Mouse (Mus musculus): ENCODE results near the gene Atp11a.

Atp11a gene

DNA sequence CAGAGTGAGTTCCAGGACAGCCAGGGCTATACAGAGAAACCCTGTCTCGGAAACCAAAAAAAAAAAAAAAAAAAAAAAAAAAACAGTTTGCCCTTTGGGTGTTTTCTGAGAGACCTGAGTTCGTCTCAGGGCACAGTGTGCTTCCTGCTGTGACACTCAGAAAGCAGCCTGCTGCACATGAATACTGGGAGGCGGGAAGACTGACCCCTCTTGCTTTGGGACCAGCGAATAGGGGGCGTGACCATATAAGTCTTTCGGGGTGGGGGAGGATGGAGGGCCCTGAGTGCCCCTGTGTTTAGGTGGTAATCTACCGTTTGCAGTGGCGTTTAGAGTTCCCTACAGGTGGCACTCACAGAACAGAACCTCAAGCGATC is 116.2 kb downstream of the Atp11a start:
- no peak for DNase-seq (ENCODE audit: low read depth, low spot score)

DNA sequence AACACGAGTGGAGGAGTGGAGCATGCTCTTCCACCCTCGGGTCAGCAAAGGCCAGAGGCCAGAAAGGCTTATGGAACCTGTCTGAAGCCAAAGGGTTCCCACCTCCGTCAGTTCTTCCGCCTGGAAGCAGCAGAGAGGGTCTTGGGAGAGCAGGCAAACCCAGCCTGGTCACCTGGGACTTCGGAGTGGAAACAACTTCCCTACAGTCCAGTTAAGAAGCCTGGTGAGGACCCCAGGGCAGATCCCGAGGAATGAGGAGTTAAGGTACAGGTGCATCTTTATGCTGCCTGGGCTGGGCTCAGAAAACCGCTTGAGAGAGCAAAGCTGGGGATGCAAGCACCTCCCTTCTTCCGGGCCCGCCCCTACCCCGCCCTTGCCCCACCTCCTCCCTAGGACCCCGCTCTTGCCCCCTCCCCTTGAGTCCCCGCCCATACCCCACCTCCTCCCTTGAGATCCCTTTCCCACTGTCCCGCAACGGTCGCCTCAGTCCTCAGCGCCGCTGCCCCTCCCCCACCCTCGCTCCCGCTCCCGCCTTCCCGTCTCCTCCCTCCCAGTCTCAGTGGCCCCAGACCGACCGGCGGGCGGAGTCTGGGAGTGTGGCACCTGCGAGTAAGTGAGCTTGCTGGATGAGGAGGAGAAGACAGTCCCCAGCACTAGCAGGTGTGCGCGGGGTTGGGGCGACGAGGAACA is 116.7 kb downstream of the Atp11a start, which contains the start of gene Mcf2l:
Mcf2l (plus strand) TSS at position 450 of the 690 bp plus-strand sequence.
- peak; percentile 74 for DNase-seq (ENCODE audit: low read depth, low spot score)

DNA sequence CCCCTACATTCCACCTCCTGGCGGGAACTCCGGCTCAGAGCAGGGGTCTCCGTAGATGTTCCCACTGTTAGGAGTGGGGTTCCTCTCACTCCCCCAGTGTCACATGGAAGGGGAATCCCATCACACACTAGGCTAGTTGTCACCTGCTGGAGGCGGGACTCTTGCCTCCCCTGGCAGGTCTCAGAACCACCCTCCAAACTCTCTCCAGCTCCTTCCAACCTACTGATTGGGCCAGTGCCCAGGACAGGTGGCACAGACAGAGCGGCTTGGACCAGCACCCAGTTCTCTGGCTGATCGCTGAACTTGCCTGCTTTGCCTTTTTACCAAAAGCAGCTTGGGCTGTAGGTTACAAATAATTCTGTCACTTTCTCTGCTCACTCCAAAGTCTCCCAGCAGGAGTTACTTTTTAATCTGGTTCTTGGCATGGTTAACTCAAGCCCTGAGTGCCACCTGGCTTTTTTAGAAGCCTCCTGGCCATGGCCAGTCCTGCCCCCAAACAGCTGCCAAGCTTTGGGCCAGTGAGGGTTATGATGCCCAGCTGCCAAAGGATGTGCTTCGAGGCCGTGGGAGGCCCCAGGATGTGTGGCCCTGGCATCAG is 117.5 kb downstream of the Atp11a start:
- no peak for DNase-seq (ENCODE audit: low read depth, low spot score)

DNA sequence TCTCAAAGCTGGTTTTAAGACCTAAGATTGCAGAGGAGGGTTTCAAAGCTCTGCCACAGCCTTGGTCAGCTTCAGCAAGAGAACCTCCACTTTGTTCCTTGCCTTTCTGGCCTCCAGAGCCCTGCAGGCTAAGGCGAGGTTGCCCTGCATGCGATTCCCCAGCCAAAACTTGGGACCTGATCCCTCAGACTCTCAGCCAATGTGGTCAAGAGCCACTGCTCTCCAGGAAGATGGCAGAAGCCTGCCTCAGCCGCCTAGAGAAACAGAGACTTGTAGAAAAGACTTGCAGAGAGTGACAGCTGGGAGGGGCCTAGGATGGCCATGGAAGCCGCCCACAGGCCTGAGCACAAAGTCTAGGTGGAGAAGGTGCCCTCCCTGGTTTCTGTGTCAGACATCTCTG is 118.2 kb downstream of the Atp11a start:
- no peak for DNase-seq (ENCODE audit: low read depth, low spot score)

DNA sequence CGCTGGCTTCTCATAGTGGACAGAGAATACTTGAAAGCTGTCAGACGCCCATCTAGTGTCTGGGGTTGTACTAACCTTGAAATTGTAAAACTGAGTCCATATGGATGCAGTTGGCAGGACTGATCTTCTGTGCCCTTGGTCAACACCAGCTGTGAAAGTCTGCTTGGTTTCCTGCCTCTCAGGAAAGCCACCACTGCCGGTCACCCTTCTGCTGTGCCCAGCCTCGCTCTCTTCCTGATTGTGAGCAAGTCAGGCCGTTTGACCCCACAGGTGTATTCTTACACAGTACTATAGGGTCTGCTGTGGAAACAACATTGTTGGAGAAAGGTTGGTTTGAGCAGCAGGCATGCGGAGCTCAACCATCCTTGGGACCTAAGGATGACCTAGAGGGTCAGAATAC is 120.3 kb downstream of the Atp11a start:
- no peak for DNase-seq (ENCODE audit: low read depth, low spot score)

DNA sequence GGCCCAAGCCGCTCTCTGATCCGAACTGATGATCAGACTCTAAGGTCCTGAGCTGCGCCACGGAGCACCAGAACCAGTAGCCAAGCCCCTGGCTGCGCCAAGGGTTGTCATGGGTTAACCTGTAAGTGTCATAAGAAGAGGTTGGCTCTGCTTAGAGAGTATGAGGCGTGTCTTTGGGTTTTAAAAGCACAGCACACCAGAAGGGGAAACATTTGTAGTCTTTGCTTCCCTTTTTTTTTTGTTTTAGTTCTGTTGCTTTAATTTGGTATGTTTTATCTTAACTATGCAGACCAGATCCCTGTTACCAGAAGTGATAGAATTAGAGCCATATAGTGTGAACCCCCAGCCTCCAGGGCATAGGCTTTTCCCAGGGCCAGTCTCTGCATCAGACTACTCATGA is 123.3 kb downstream of the Atp11a start:
- DNase-seq (ENCODE audit: low read depth, low spot score): no peak

DNA sequence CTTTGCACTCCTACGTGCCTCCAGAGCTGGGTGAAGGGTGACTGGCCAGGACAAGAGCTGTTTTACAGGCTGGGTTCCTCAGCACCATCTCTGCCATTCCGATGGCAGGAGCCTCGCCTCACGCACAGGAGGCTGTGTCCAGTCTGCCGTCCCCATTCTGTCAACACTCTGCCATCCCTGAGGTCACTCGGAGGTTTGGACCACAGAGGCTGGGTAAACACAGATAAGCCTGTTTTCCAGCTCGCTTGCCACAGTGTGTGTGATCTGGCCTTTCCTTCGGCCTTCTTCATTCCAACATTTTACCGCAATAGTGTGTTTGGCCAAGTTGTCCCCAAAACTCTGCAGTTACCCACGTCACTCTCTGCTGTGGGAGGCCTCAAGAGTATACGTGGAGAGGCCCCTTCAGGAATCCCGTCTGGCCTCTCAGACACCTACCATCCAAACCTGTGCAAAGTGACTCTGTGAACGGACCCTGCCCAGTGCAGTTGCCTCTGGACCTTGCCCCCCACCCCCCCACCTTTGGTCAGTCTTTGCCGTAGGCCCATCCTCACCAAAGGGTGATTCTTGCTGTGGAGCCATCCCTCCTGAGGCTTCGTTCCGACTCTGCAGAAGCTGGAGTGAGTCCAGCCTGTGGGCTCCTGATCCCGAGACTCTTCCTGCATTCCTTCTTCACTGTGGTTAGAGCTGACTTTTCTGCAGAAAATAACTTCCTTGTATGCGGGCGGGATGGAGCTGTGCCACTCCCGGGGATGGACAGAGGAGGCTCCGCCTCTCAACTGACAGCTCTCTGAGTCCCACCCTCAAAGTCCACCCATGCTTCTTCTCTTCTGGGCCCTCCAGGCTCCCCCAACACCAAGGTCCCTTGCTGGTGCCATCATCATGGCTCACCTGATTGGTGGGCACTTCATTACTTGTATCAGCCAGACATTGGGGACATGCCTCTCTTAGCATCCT is 126.5 kb downstream of the Atp11a start:
- no peak for DNase-seq (ENCODE audit: low read depth, low spot score)

DNA sequence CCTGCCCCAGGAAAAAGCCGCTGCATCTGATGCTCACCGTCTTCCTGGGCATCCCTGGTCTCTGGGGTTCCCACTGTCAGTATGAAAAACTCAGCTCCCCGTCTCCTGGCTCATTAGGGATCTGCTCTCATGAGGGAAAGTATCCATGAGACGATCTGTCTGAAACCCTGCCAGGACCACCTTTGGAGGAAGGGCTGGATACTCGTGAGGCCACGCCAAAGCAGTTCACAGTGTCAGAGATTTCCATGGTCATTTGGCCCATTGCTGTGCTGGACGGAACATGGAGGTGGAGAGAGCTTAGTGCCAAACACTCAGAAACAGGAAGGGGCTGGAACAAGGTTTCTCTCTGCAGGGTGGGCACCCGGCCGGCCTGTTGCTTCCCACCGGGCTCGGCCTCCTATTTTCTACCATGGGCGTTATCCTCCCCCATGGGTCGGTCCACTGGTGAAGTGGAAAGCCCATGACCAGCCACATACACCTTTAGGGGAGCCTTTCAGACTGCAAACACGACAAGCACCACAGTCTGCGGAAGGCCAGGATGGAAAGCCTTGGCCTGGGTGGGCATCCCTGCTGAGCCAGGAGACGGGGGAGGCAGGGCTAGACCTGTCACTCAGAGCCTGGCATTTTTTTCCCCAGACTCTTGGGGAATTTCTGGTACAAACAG is 131.1 kb downstream of the Atp11a start:
- no peak for DNase-seq (ENCODE audit: low read depth, low spot score)

DNA sequence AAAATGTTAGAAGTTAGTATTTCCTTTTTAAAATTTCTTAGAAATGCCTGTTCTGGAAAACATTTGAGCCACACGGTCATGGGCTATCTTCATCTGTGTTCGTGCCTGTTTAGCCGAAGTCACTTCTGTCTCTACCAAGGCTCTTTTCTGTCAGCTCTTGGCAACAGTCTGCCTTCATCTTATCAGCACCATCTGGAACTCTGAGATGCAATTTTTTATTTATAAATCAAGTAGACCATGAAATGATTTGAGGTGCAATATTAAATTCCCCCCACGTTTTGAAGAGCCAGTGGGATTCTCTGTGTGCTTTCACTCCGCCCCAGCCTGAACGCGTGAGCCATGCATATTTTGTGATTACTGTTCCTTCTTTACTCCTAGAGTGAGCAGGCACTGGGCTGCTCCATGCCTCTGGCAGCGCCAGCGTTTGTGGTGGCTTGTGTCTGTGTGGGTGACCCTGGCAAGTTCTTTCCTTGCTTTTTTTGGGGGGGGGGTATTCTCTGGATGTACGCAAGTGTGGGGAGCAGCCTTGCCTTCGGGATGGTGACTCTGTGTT is 132.3 kb downstream of the Atp11a start:
- no peak for DNase-seq (ENCODE audit: low read depth, low spot score)

DNA sequence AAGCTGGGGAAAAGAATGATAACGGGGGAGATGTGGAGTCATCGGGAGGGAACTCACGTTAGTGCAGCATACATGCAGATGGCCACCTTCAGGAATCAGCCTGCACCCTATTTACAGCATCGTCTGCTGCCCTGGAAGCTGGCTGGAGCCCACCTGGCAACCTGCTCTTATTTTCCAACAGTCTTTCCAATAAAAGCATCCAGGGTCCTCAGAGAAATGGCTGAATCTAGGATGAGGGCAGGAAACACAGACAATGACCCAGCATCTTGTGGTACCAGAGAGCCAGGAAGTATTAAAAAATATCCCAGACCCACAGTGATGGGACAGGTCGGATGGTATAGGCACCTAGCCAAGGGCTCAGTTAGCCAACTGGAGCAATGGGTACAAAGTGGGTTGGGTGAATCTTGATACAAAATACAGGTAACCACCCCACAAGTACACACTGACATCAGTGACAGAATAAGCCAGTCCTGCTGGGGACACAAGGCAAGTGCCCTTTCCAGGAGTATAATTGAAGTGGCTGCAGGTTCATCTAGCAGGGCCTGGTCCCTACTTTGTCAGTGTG is 136.2 kb downstream of the Atp11a start:
- DNase-seq (ENCODE audit: low read depth, low spot score): no peak

DNA sequence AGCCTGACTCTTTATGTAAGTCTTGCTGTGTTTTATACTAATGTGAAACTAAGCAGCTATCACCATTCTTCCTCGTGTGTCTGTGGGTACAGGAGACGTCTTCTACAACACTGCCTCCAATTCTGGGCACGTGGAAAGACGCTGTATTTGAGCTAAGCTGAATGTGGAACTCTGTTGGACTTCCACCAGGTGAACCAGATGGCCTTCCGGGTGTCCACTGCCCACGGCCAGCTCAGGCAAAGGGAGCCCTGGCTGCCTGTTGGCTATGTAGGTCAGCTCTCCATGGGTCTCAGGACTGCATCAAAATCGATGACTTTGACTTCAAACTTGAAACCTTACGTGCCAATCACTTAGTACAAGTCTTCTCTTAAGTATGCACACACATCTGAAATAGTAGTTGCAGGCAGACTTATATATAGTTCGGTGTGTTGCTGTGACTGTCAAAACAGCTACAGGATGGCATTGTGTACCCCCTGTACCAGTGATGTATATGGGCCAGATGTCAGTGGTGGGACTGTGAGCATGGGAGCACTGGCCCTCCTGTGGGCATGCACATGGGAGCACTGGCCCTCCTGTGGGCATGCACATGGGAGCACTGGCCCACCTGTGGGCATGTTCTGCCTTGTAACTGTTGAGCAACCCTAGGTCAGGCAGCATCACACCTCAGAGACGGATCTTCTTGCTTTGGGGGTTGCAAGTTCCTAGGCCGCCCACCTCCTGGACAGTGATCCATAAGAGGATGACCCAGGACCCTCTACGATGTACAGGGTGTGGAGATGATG is 137.2 kb downstream of the Atp11a start:
- no peak for DNase-seq (ENCODE audit: low read depth, low spot score)

DNA sequence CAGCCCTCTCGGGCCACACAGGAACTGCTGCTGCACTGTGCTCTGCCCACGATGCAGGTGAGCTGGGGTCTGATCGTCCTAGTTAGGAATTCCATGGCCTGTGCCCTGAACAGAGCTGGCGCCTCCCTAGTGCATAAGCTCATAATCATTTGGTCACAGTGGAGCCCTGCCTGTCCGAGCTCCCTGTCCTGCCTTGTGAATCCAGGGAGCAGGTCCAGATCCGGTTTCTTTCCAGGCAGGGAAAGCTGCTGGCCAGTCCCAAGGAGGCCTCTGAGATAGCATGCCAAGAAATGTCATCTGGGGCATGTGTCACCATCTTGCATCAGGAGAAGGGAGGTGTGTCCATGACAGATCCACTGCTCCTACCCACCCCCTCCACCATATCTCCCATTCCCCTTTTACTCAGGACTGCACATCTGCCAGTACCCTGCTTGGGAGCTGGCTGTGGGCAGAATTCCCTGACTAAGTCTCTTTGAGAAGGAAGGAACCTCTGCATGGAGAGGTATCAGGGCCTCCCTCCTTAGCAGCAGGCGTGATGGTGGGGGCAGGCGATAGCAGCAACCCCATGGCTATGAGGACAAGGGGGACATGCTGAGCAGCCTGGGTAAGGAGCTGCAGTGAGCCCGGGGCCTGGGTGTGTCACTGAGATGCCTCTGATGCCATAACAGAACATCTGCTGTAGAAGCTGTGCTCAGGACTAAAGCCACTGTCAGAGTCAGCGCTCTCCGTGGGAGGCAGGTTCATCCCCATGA is 138.1 kb downstream of the Atp11a start:
- DNase-seq (ENCODE audit: low read depth, low spot score): no peak

DNA sequence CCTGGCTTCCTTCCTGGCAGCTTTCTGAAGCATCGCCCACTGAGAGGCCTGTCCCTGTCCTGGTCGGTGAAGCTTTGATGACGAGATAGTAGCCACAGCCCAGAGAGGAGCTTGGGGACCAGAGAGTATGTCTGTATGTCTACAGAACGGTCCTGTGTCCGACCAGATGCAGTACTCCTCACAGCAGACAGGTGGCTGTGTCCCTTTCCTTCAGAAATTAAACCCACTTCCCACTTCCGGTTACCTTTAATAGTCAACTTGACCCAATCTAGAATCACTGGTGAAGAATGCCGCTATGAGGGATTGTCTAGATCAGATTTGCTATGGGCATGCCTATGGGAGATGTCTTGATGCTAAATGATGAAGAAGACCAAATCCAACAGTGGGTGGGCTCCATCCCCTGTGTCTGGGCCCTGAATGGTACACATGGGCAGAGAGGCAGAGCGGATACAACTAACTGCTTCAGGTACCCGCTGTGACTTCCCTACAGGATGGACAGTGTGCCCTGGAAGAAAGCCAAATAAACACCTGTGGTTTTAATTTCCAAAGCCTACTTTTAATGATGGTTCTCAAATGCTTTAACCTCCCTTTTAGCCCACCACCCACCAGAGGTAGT is 138.8 kb downstream of the Atp11a start:
- no peak for DNase-seq (ENCODE audit: low read depth, low spot score)

DNA sequence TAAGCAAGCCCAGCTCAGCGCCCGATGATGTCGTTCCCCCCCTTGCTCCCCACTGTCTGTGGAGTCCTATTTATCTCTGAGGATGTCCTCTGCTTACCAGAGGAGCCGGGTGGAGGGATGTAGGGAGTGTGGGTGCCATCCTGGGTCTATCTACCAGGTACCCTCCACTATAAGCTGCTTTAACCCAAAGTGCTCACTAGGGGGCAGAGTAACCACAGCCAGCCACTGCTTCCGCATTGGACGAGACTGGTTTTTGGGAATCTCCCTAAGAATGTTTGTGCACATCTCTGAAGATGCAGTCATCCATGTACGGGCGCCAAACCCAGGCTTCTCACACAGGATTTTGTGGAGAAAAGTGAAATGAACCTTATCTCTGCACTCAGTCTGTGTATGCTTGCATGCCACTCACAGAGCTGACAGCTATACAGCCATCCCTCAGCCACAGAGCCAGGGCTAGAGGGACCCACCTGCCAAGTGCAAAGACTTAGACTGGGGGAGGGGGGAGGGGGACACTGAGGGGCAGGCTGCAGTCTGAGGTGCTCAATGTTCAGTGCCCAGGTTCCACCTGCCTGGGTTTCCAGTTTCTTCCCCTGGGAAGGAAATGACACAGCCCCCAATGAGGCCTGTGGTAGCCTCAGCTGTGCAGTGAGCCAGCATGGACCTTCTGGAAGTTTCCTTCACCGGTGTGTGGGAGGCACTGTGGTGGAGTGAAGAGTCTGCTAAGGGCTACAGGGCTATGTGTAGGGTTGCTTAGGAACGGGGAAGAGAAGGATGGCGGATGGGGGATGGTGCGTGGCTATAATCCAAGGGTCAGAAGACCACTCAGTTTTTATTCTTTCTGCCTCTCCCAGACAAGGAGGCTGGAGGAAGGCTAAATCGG is 139.9 kb downstream of the Atp11a start:
- DNase-seq (ENCODE audit: low read depth, low spot score): peak; percentile 34

DNA sequence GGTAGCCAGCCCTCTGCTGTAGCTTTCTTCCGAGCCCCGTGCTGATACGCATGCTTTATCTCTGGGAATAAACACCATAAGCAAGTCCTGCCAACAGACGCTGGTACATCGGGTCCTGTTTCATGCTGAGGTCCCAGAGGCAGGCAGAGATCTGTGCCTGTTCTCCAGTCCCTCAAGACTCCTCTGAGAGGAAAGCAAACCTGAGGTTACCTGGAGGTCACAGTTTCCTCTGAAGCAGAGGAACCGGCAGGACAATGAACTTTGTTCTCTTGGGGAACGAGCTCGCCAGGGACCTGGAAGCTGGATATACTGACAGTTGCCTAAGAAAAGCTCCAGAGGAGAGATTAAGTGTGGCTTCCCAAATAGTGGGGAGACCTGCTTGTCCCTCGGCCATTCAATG is 141.0 kb downstream of the Atp11a start:
- no peak for DNase-seq (ENCODE audit: low read depth, low spot score)

DNA sequence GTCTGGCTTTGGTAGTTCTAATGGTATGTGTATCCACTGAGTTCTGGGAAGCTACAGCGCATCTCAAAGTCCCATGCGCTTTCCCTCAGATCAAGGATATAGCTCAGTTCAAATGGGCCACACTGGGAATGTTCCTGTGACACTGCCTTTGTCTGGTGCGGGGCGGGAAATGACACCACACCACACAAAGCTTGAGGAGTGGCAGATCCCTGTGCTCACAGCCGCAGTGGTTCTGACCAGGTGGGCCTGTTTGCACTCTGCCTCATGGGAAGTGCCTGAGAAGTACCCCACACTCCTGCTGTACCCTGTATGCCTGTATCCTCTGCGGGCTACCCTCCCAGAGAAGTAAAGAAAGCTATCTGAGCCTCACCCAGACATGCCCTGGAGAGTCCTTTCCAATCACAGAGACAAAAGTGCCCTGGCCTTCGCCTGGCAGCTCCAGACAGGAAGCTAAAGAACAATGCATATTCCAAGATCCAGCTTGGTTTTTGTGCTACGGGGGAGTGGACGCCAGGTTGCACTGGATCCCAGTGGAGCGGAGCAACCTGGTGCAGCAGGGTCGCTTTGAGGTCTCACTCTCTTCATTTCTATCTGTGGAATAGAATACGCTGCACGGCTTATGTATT is 147.1 kb downstream of the Atp11a start:
- no peak for DNase-seq (ENCODE audit: low read depth, low spot score)

DNA sequence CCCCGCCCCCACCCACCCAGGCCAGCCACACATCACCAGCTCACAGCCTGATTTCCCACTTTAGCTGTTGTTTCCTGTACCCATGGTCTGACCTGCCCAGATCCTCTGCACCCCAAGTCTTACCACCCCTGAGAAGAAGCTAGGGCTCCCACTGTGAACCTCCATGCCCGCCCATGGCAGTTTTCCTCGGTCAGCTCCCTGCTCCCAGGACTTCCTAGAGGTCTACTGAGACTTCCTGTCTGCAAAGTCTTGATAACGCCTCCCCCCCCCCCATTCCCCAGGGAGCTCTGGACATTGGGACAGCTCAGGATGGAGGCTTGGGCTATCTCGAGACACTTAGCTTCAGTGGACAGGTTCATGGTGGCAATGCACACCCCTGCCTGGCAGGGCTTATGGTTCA is 148.3 kb downstream of the Atp11a start:
- no peak for DNase-seq (ENCODE audit: low read depth, low spot score)

All from embryo, embryonic 11.5 days (tissue).